Mouse (Mus musculus): ENCODE data around the gene Zdhhc22. TPM values are rescaled to one million over a fixed set of nuclear protein-coding genes. Genes with fewer than 3 reads are reported as not detected.

Gene Zdhhc22
- polyA plus RNA-seq, 1 experiment from 2014 or later, result 0.41 TPM

DNA sequence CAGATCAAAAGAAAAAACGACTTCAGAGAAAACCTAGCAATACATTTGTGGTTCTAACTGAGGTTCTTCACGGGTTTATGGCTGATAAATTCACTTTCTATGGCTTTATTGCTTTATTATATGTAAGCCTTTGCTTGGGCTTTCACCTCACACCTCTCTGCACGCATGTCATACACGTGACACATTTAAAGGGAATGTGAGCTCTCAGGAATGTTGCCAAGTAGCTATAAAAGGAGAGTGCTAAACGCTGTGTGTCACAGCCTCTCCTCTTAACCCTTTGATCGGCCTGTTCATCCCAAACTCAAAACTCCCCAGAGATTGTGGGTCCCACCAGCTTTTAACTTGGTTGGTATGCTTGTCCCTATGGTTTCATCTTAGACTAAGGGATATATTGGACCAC, 41.6 kb downstream of the Zdhhc22 start:
- Histone ChIP-seq H3K4me2 (peak overlapping the region; percentile 89; the same call in 1 of the 2 replicates), H3K9me3 (ENCODE audit: control insufficient read depth, low read length) (no peaks in the 10 kb centered on the region), H3K4me3 (ENCODE audit: low read depth, low read length) (peak overlapping the region; percentile 76; the same call in 1 of the 2 replicates), H3K27me3 (ENCODE audit: control insufficient read depth, insufficient read depth, low read length) (no peaks in the 10 kb centered on the region), H3K4me1 (ENCODE audit: control insufficient read depth, insufficient read depth, low read length) (peaks cover 20% of the 10 kb centered on the region), H3K27ac (ENCODE audit: low read depth, low read length) (no peak overlapping the region), H3K36me3 (ENCODE audit: control insufficient read depth, insufficient read depth, low read length) (peaks cover 3% of the 10 kb centered on the region; the same call in 1 of the 2 replicates), H3K9ac (ENCODE audit: low read length) (no peak overlapping the region)
- ATAC-seq (ENCODE audit: low FRiP score) (no peak), DNase-seq (ENCODE audit: low spot score, missing footprints) (no peak)
- 81% methylated on average over 6 of the region's 6 CpGs for WGBS

DNA sequence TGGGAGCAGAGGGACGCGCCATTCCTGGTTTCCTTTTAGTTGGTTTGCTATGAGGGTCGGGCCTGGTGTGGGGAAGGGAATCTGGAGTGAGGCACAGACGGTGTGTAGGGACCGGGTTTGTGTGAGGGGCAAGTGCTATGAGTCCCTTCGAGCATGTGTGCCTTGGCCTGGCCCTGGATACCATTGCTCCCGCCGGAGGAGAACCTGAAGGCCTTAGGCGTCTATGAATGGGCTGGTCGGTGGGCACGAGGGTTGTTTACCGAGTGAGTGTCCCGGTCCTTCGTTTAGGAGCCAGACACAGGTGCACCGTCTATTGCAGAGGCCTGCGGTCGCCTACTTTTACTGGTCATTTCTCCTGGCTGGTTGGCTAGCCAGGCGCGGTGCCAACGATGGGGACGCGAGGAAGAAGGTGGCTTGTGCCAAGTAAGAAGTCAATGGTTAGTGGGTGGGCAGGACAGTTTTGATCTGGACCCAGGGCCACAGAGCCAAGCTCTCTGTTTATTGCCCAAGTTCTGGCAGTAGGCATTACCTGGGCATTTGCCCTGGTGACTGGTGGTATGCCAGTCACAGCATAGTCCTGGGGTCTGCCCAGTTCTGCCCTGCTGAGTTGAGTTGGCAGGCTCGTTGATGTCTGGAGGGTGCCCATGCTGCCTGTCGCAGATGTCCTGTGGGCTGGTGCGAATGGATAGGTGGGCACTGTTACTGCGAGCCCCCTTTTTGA, 42.4 kb downstream of the Zdhhc22 start:
- peak; percentile 54 for ATAC-seq (ENCODE audit: low FRiP score)
- Histone ChIP-seq H3K27ac (ENCODE audit: low read depth, low read length) (peak overlapping the region; percentile 99), H3K27me3 (ENCODE audit: control insufficient read depth, insufficient read depth, low read length) (no peaks in the 10 kb centered on the region), H3K4me3 (ENCODE audit: low read depth, low read length) (peak overlapping the region; percentile 76), H3K4me2 (peak overlapping the region; percentile 89), H3K9me3 (ENCODE audit: control insufficient read depth, low read length) (no peaks in the 10 kb centered on the region), H3K36me3 (ENCODE audit: control insufficient read depth, insufficient read depth, low read length) (peaks cover 2% of the 10 kb centered on the region; the same call in 1 of the 2 replicates), H3K9ac (ENCODE audit: low read length) (peak overlapping the region; percentile 98), H3K4me1 (ENCODE audit: control insufficient read depth, insufficient read depth, low read length) (peaks cover 20% of the 10 kb centered on the region)
- DNase-seq (ENCODE audit: low spot score, missing footprints), result no peak
- 23% methylated on average over 26 of the region's 26 CpGs for WGBS

DNA sequence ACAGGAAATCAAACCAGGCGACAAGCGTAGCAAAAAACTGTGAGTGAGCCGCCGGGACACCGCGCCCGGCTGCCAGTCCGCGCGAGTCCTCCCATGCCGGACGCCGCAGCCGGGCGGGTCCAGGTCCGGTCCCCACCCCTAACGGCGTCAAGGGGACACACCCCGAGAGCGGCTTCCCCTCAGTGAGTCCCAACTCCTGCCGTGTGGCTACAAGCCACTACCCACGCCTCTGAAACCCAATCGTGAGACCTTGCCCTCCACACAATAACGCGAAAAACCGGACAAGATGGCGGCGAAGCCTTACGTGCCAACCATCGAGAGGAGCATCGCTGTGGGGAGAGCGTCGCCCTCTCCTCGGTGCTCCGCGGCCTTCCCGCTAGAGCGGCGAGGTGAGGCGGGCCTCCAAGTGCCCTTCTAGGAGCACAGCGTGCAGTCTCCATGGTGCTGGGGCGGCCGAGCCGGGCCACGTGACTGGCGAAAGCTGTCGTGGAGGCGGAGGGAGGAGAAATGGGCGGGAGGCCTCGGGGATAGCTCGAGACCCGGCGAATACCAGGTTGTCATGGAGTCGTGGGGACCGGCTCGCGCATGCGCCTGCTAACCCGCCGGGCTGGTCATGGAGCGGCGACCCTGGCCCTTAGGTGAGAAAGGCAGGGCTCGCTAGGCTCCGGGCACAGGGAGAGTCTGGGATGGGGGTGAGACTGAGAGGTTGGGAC, 43.2 kb downstream of the Zdhhc22 start, which contains the start of gene Cipc:
Cipc (plus strand) TSS at position 182 of the 713 bp plus-strand sequence.
- peak; percentile 99 for DNase-seq (ENCODE audit: low spot score, missing footprints)
- H3K4me1 ChIP-seq (ENCODE audit: control insufficient read depth, insufficient read depth, low read length), result peaks cover 24% of the 10 kb centered on the region

DNA sequence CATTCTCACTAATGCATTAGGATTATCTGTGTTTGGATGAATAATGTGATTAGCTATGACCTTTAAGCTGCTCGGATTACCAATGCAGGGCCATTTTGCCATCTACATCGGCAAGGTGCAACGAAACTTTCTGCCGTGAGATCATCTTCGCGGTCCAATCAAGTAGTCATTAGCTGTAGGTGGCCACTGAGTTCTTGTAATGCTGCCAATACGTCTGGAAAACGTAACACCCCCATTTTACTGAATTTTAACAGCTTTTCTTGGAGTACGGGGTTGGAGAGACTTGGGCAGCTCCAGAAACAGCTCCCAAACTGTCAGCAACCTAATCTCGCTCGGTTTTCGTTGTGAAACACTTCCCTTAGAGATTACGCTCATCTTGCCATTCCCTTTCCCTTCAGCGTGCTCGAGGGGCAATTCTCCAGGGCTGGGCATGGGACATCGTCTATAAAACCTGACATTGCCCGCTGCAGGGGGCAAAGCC, 43.9 kb downstream of the Zdhhc22 start:
- peak overlapping the region; percentile 98 for H3K9ac ChIP-seq (ENCODE audit: low read length)
- no peaks in the 10 kb centered on the region for H3K36me3 ChIP-seq (ENCODE audit: control insufficient read depth, insufficient read depth, low read length)
- DNase-seq (ENCODE audit: low spot score, missing footprints) (no peak), ATAC-seq (ENCODE audit: low FRiP score) (no peak)
- WGBS, result under 1% methylated on average over 17 of the region's 17 CpGs
- H3K4me1 ChIP-seq (ENCODE audit: control insufficient read depth, insufficient read depth, low read length), result peaks cover 31% of the 10 kb centered on the region
- no peaks in the 10 kb centered on the region for H3K27me3 ChIP-seq (ENCODE audit: control insufficient read depth, insufficient read depth, low read length)
- H3K27ac ChIP-seq (ENCODE audit: low read depth, low read length), result peak overlapping the region; percentile 99
- no peaks in the 10 kb centered on the region for H3K9me3 ChIP-seq (ENCODE audit: control insufficient read depth, low read length)
- peak overlapping the region; percentile 89 for H3K4me2 ChIP-seq
- H3K4me3 ChIP-seq (ENCODE audit: low read depth, low read length), result peak overlapping the region; percentile 76

More for the DNA sequence above, 43.2 kb downstream of the Zdhhc22 start, which contains the start of gene Cipc:
- no peaks in the 10 kb centered on the region for H3K9me3 ChIP-seq (ENCODE audit: control insufficient read depth, low read length)
- no peaks in the 10 kb centered on the region for H3K36me3 ChIP-seq (ENCODE audit: control insufficient read depth, insufficient read depth, low read length)
- peak; percentile 97 for ATAC-seq (ENCODE audit: low FRiP score)
- H3K4me3 ChIP-seq (ENCODE audit: low read depth, low read length), result peak within 1 kb of the TSS; percentile 76
- under 1% methylated on average over 64 of the region's 64 CpGs for WGBS
- H3K27me3 ChIP-seq (ENCODE audit: control insufficient read depth, insufficient read depth, low read length), result no peaks in the 10 kb centered on the region
- peak within 1 kb of the TSS; percentile 89 for H3K4me2 ChIP-seq
- H3K27ac ChIP-seq (ENCODE audit: low read depth, low read length), result peak within 1 kb of the TSS; percentile 99
- H3K9ac ChIP-seq (ENCODE audit: low read length), result peak within 1 kb of the TSS; percentile 98

DNA sequence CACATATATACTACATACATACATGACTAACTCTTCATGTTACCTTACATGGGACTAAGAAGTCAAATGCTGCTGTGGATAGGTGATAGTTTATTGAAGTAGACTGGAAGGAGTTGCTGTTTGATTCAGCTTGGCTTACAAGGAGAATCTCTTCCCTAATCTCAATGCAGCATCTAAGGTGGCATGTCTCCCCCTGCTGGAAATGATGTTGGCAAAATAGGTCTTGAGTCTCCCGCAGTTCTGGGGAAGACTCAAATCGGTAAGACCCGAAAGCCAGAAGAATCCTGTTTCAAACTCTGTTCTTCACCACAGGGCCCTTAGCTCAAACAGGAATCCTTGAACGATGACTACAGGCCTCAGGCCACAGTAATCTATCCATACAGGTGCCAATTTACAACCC, 45.1 kb downstream of the Zdhhc22 start:
- H3K4me1 ChIP-seq (ENCODE audit: control insufficient read depth, insufficient read depth, low read length), result peaks cover 38% of the 10 kb centered on the region
- H3K9ac ChIP-seq (ENCODE audit: low read length), result no peak overlapping the region
- H3K27ac ChIP-seq (ENCODE audit: low read depth, low read length), result no peak overlapping the region

DNA sequence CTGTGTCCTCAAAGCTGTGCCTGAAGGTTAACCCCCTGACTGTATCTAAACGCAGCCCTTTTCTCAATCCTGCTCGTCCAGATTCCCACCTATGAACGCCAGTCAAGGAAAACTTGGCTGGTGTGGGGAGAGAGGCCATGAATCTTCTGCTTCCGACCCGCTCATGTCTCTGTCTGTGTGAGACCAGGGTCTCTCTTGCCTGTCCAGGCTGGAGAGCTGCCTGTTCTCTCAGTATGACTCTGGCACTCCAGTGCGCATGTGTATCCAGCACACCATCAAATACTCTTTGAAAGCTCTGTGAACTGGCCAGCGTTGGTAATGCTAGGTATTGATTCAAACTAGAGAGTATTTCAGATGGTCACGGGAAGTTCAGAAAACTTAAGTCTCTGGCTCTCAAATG, 46.8 kb downstream of the Zdhhc22 start:
- ATAC-seq (ENCODE audit: low FRiP score), result no peak
- Histone ChIP-seq H3K9ac (ENCODE audit: low read length) (no peak overlapping the region), H3K27ac (ENCODE audit: low read depth, low read length) (no peak overlapping the region), H3K4me2 (no peak overlapping the region), H3K36me3 (ENCODE audit: control insufficient read depth, insufficient read depth, low read length) (no peaks in the 10 kb centered on the region), H3K9me3 (ENCODE audit: control insufficient read depth, low read length) (no peaks in the 10 kb centered on the region), H3K4me3 (ENCODE audit: low read depth, low read length) (no peak overlapping the region), H3K27me3 (ENCODE audit: control insufficient read depth, insufficient read depth, low read length) (no peaks in the 10 kb centered on the region), H3K4me1 (ENCODE audit: control insufficient read depth, insufficient read depth, low read length) (peaks cover 35% of the 10 kb centered on the region)
- WGBS, result 93% methylated on average over 8 of the region's 8 CpGs
- peak; percentile 81 for DNase-seq (ENCODE audit: low spot score, missing footprints)

More for the DNA sequence above, 45.1 kb downstream of the Zdhhc22 start:
- Histone ChIP-seq H3K4me2 (no peak overlapping the region), H3K4me3 (ENCODE audit: low read depth, low read length) (no peak overlapping the region), H3K27me3 (ENCODE audit: control insufficient read depth, insufficient read depth, low read length) (no peaks in the 10 kb centered on the region), H3K9me3 (ENCODE audit: control insufficient read depth, low read length) (no peaks in the 10 kb centered on the region), H3K36me3 (ENCODE audit: control insufficient read depth, insufficient read depth, low read length) (no peaks in the 10 kb centered on the region)
- DNase-seq (ENCODE audit: low spot score, missing footprints) (peak; percentile 95), ATAC-seq (ENCODE audit: low FRiP score) (no peak)
- WGBS, result 6% methylated on average over 4 of the region's 4 CpGs

DNA sequence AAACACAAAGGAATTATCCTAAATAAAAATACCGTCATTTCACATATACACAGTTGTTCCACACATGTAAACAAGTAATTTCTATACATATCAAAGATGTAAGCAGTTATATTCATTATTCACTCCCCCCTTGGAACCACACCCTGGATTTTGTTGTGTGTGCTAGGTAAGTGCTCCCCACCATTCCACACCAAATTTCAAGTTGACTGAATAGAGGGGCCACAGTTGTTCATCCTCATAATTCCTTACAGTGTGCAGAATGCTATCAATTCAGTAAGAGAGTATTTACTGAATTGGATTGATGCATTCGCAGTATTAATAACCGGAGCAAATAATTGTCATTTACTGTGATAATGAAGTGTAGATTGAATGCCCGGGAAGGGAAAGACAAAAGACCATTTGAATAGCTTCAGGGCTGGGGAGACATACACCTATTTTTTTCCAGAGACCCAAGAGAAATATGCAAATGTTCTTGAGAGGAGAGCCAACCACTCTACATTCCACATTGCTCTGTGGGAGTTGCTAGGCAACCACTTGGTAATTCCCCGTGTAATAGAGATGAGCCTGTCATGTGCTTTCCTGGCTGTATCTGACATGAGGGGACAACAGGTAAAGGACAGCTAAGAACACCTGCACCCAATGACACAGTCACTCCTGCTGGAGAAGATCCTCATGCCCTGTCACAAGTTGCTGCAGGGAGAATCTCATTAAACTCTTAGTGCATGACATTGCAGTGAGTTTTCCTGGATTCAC, 48.3 kb downstream of the Zdhhc22 start:
- ATAC-seq (ENCODE audit: low FRiP score) (peak; percentile 68), DNase-seq (ENCODE audit: low spot score, missing footprints) (peak; percentile 97)
- Histone ChIP-seq H3K4me2 (peak overlapping the region; percentile 24), H3K9me3 (ENCODE audit: control insufficient read depth, low read length) (no peaks in the 10 kb centered on the region), H3K9ac (ENCODE audit: low read length) (peak overlapping the region; percentile 18; the same call in 1 of the 2 replicates), H3K36me3 (ENCODE audit: control insufficient read depth, insufficient read depth, low read length) (no peaks in the 10 kb centered on the region), H3K27ac (ENCODE audit: low read depth, low read length) (peak overlapping the region; percentile 75), H3K4me1 (ENCODE audit: control insufficient read depth, insufficient read depth, low read length) (peaks cover 28% of the 10 kb centered on the region), H3K27me3 (ENCODE audit: control insufficient read depth, insufficient read depth, low read length) (no peaks in the 10 kb centered on the region), H3K4me3 (ENCODE audit: low read depth, low read length) (no peak overlapping the region)
- 17% methylated on average over 5 of the region's 5 CpGs for WGBS

DNA sequence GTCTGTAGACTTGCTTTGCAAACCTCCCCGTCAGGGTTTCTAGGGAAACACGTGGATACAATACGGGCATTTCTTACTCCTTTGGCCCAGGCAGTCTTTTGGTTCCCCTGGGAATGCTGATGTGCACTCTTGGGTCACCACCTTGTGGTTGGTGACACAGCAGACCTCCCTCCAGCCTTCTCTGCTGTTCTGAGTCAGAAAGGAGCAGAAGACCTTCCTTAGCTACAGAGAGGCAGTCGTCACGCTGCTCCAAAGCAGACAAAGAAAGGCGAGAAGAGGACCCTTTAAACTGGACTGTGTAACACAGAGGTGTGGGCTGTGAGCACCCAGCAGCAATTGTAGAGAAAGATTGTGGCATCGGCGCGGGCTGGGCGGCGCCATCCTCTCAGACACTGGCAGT, 49.1 kb downstream of the Zdhhc22 start:
- Histone ChIP-seq H3K4me1 (ENCODE audit: control insufficient read depth, insufficient read depth, low read length) (peaks cover 28% of the 10 kb centered on the region), H3K4me2 (peak overlapping the region; percentile 1; the same call in 1 of the 2 replicates), H3K27ac (ENCODE audit: low read depth, low read length) (peak overlapping the region; percentile 32; the same call in 1 of the 2 replicates), H3K36me3 (ENCODE audit: control insufficient read depth, insufficient read depth, low read length) (no peaks in the 10 kb centered on the region), H3K9me3 (ENCODE audit: control insufficient read depth, low read length) (no peaks in the 10 kb centered on the region), H3K27me3 (ENCODE audit: control insufficient read depth, insufficient read depth, low read length) (no peaks in the 10 kb centered on the region), H3K9ac (ENCODE audit: low read length) (peak overlapping the region; percentile 43), H3K4me3 (ENCODE audit: low read depth, low read length) (no peak overlapping the region)
- ATAC-seq (ENCODE audit: low FRiP score) (peak; percentile 29; the same call in 1 of the 2 replicates), DNase-seq (ENCODE audit: low spot score, missing footprints) (peak; percentile 90)
- 21% methylated on average over 11 of the region's 11 CpGs for WGBS

Data from midbrain, embryonic 11.5 days (tissue).